Mouse (Mus musculus) bone marrow, adult 2 months (tissue): Measurements from ENCODE around the gene Hhipl1. TPM values are rescaled to one million over a fixed set of nuclear protein-coding genes. Genes with fewer than 3 reads are reported as not detected.

Experiments
- H3K27ac ChIP-seq: fragments of 200-500 bp; 2 replicates; pipeline ENCODE4 v1.5.1; 2012; ENCODE audit warnings: low read depth, mild to moderate bottlenecking, control low read depth, inconsistent platforms, low read length; ENCODE audit not compliant: control insufficient read depth, poor library complexity, insufficient read depth
- H3K4me1 ChIP-seq: fragments of 200-500 bp; 2 replicates; pipeline ENCODE4 v1.6.1; 2011; ENCODE audit warnings: low read length; ENCODE audit not compliant: control insufficient read depth, insufficient read depth
- H3K4me3 ChIP-seq: fragments of 200-500 bp; replicated peaks from 2 replicates; pipeline ENCODE3; 2011; ENCODE audit warnings: mild to moderate bottlenecking, low read depth, low read length, control low read depth; ENCODE audit not compliant: control insufficient read depth
- CTCF ChIP-seq: fragments of 200-500 bp; IDR thresholded peaks from 2 replicates; pipeline ENCODE4 v1.5.1; 2011; ENCODE audit warnings: low read length, control low read depth; ENCODE audit not compliant: control insufficient read depth, insufficient read depth
- POLR2A ChIP-seq: fragments of 200-500 bp; IDR thresholded peaks from 2 replicates; pipeline ENCODE4 v1.6.1; 2011; ENCODE audit warnings: low read depth, mild to moderate bottlenecking, control low read depth, low read length, borderline replicate concordance; ENCODE audit not compliant: control insufficient read depth
- WGBS: fragments of 180-500 bp; shearing (Covaris S2); methylation state at CpG from one replicate; pipeline ENCODE4 v1.1.7; 2018; 5-methylcytosine and 5-hydroxymethylcytosine counted together
- polyA plus RNA-seq: library from polyadenylated mRNA; stranded (reverse); fragments of >200 nt; gene quantifications from 2 replicates; pipeline ENCODE4 v1.2.4, GENCODE M21; 2011; ENCODE audit warnings: low replicate concordance; ENCODE audit not compliant: missing spikeins, insufficient read depth, insufficient read length

The Hhipl1 gene
- polyA plus RNA-seq, 1 experiment: not detected

GRCm38 (mm10) chr12:108313244-108313772, 7.2 kb downstream of the Hhipl1 start:
- WGBS: 65% methylated on average over 1 of the region's 1 CpGs
- H3K4me3 ChIP-seq: no peak overlapping the region
- TF ChIP-seq CTCF (no peak), POLR2A (no peak)
- H3K4me1 ChIP-seq: no peaks in the 10 kb centered on the region
- H3K27ac ChIP-seq: no peak overlapping the region

GRCm38 (mm10) chr12:108315818-108316217, 9.7 kb downstream of the Hhipl1 start:
- no peak overlapping the region for H3K27ac ChIP-seq
- WGBS: 37% methylated on average over 10 of the region's 10 CpGs
- no peak overlapping the region for H3K4me3 ChIP-seq
- TF ChIP-seq POLR2A (no peak), CTCF (no peak)
- H3K4me1 ChIP-seq: no peaks in the 10 kb centered on the region

GRCm38 (mm10) chr12:108316655-108317054, 10.6 kb downstream of the Hhipl1 start:
- WGBS: 40% methylated on average over 6 of the region's 6 CpGs
- Histone ChIP-seq H3K4me1 (no peaks in the 10 kb centered on the region), H3K4me3 (no peak overlapping the region), H3K27ac (no peak overlapping the region)
- no peak for TF ChIP-seq CTCF
- no peak for TF ChIP-seq POLR2A

GRCm38 (mm10) chr12:108317201-108317738, 11.2 kb downstream of the Hhipl1 start:
- TF ChIP-seq POLR2A (no peak), CTCF (no peak)
- WGBS: 9% methylated on average over 9 of the region's 9 CpGs
- H3K4me3 ChIP-seq: no peak overlapping the region
- no peaks in the 10 kb centered on the region for H3K4me1 ChIP-seq
- no peak overlapping the region for H3K27ac ChIP-seq

DNA sequence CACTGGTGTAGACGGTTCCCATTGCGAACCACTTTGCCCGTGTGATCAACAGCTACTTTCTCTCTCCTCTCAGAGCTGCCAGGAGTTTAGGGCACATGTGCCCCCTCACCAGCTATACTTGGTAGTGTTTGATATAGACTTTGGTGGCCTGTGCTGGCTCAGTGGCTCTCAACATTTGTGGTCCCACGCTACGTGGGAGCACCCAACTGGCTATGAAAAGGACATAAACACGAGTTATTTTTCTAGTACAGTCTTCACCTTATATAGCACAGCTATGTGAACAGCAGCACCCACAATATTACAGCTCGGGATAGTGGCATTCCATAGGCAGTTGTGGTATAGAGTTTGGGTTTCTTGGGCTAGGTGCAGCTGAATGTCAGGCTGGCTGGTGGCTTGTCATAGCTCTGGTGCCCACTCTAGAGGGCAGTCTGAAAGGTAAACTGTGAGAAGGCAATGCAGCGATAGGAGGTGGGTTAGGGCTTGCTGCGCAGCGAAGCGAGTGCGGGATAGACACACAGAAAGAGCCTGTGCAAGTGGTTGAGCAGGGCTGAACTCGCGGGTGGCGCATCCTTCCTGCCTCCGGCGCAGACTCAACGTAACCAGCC, 11.9 kb downstream of the Hhipl1 start:
- Histone ChIP-seq H3K4me3 (no peak overlapping the region), H3K4me1 (no peaks in the 10 kb centered on the region), H3K27ac (no peak overlapping the region)
- no peak for TF ChIP-seq POLR2A
- 15% methylated on average over 18 of the region's 18 CpGs for WGBS

GRCm38 (mm10) chr12:108318499-108318898, 12.4 kb downstream of the Hhipl1 start:
- no peak for TF ChIP-seq POLR2A
- no peak for TF ChIP-seq CTCF

DNA sequence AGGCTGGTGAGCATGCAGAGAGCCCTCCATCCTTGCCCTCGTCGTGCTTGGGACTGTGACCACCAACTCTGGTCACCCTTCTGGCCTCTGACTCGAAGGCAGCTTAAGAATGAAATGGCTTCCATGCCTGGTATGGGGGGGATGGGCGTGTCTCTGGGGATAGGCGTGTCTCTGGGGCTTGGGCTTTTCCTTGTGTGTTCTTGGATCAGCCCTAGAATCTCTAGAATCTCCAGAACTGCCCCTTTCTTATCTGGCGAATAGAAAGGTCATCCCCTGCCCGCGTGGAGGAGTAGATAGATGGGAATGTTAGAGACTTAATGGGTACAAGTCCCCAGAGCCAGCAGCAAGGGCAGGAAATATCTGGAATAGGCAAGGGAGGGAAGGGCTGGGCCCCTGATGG, 14.0 kb downstream of the Hhipl1 start:
- WGBS: 31% methylated on average over 8 of the region's 8 CpGs
- no peaks in the 10 kb centered on the region for H3K4me1 ChIP-seq
- no peak overlapping the region for H3K27ac ChIP-seq
- H3K4me3 ChIP-seq: no peak overlapping the region
- TF ChIP-seq POLR2A: no peak
- no peak for TF ChIP-seq CTCF

More at GRCm38 (mm10) chr12:108318499-108318898, 12.4 kb downstream of the Hhipl1 start:
- Histone ChIP-seq H3K27ac (no peak overlapping the region), H3K4me3 (no peak overlapping the region), H3K4me1 (no peaks in the 10 kb centered on the region)
- 14% methylated on average over 37 of the region's 37 CpGs for WGBS

DNA sequence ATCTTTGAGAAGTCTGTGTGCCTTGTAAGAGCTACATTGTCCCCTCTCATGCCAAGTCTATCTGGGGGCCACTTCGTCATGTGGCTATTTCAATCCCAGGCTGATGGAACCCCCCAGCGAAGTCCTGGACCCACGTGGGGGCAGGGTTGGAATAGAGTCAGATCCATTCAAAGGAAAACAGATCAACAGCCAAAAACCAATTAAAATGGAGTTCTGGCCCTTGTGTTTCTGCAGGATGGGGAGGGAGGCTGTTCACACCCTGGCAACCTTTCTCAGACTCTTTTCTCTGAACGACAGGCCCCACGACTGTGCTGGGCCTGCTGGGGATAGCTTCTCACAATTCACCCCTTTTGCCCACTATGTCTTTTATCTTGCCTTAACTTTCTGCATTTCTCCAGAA, 20.3 kb downstream of the Hhipl1 start:
- 51% methylated on average over 5 of the region's 5 CpGs for WGBS
- Histone ChIP-seq H3K4me3 (no peak overlapping the region), H3K4me1 (no peaks in the 10 kb centered on the region), H3K27ac (no peak overlapping the region)
- TF ChIP-seq CTCF: no peak
- TF ChIP-seq POLR2A: no peak

GRCm38 (mm10) chr12:108327889-108328491, 21.9 kb downstream of the Hhipl1 start:
- TF ChIP-seq CTCF (no peak), POLR2A (no peak)
- WGBS: 4% methylated on average over 66 of the region's 66 CpGs
- no peak overlapping the region for H3K4me3 ChIP-seq

More at GRCm38 (mm10) chr12:108327889-108328491, 21.9 kb downstream of the Hhipl1 start:
- Histone ChIP-seq H3K27ac (no peak overlapping the region), H3K4me1 (no peaks in the 10 kb centered on the region)
